Mouse (Mus musculus) hindbrain, embryonic 13.5 days (tissue): ENCODE results near the gene G0s2. TPM values are rescaled to one million over a fixed set of nuclear protein-coding genes. Genes with fewer than 3 reads are reported as not detected.

Experiments
- ATAC-seq: fragments of 200-750 bp; cut with Nextera tagmentation; 2 replicates; pipeline ENCODE4 v1.8.0; 2017; ENCODE audit warnings: moderate TSS enrichment; ENCODE audit not compliant: low FRiP score
- H3K27ac ChIP-seq: fragments of 300-500 bp; sonication (generic); 2 replicates; pipeline ENCODE4 v1.5.1; 2015; ENCODE audit warnings: inconsistent platforms, mild to moderate bottlenecking, moderate library complexity
- H3K27me3 ChIP-seq: fragments of 300-500 bp; sonication (generic); 2 replicates; pipeline ENCODE4 v1.6.1; 2015; ENCODE audit warnings: mild to moderate bottlenecking, inconsistent platforms
- H3K36me3 ChIP-seq: fragments of 300-500 bp; sonication (generic); 2 replicates; pipeline ENCODE4 v1.6.1; 2015; ENCODE audit warnings: mild to moderate bottlenecking, inconsistent platforms
- H3K4me1 ChIP-seq: fragments of 300-500 bp; sonication (generic); replicated peaks from 2 replicates; pipeline ENCODE4 v1.6.1; 2015; ENCODE audit warnings: inconsistent platforms
- H3K4me2 ChIP-seq: fragments of 300-500 bp; sonication (generic); 2 replicates; pipeline ENCODE4 v1.6.1; 2015; ENCODE audit warnings: inconsistent platforms, mild to moderate bottlenecking, moderate library complexity
- H3K4me3 ChIP-seq: fragments of 300-500 bp; sonication (generic); 2 replicates; pipeline ENCODE4 v1.5.1; 2015; ENCODE audit warnings: mild to moderate bottlenecking, inconsistent platforms
- H3K9ac ChIP-seq: fragments of 300-500 bp; sonication (generic); 2 replicates; pipeline ENCODE4 v1.6.1; 2015; ENCODE audit warnings: mild to moderate bottlenecking, inconsistent platforms
- H3K9me3 ChIP-seq: fragments of 300-500 bp; sonication (generic); 2 replicates; pipeline ENCODE4 v1.6.1; 2016; ENCODE audit warnings: inconsistent platforms
- WGBS: fragments of 180-500 bp; shearing (Covaris S2); methylation state at CpG from one replicate; pipeline ENCODE4 v1.1.7; 2015; 5-methylcytosine and 5-hydroxymethylcytosine counted together
- polyA plus RNA-seq: library from polyadenylated mRNA; unstranded; fragments of >200 nt; fragmentation: Nextera tagmentation; extraction: Ambion mirVana; gene quantifications from 2 replicates; pipeline ENCODE4 v1.2.1, GENCODE M21; 2015

The G0s2 gene
- polyA plus RNA-seq, 1 experiment from 2014 or later: 6.5 TPM

GRCm38 (mm10) chr1:193225531-193225930, 47.5 kb downstream of the G0s2 start:
- H3K4me1 ChIP-seq: no peaks in the 10 kb centered on the region
- H3K27me3 ChIP-seq: no peaks in the 10 kb centered on the region
- no peaks in the 10 kb centered on the region for H3K9me3 ChIP-seq
- no peak overlapping the region for H3K4me3 ChIP-seq
- no peak overlapping the region for H3K9ac ChIP-seq
- H3K4me2 ChIP-seq: no peak overlapping the region
- ATAC-seq: no peak
- no peaks in the 10 kb centered on the region for H3K36me3 ChIP-seq
- 33% methylated on average over 3 of the region's 3 CpGs for WGBS
- no peak overlapping the region for H3K27ac ChIP-seq

Other genes starting within 250 kb of the G0s2 start
- 7.5 and 7.8 TPM in 2 replicates for gene Syt14, start 237.4 kb downstream of the G0s2 start, polyA plus RNA-seq
- 7.1 and 7.4 TPM in 2 replicates for gene Diexf, start 142.9 kb downstream of the G0s2 start, polyA plus RNA-seq
- gene Irf6, start 120.1 kb downstream of the G0s2 start, polyA plus RNA-seq: 0.62 and 0.82 TPM in 2 replicates
- gene A130010J15Rik, start 105.2 kb downstream of the G0s2 start, polyA plus RNA-seq: 12.9 and 13.5 TPM in 2 replicates
- gene Traf3ip3, start 71.5 kb downstream of the G0s2 start, polyA plus RNA-seq: 2.1 and 2.8 TPM in 2 replicates
- gene Lamb3, start 65.5 kb downstream of the G0s2 start, polyA plus RNA-seq: 0.18 and 0.73 TPM in 2 replicates
- not detected in 2 replicates for gene Hsd11b1, start 9.1 kb downstream of the G0s2 start, polyA plus RNA-seq
- gene Camk1g, start 97.1 kb upstream of the G0s2 start, polyA plus RNA-seq: 31.7 and 35.5 TPM in 2 replicates